Mouse (Mus musculus) adrenal gland, adult 8-10 months (tissue): ENCODE measurements around the gene Ppef2. TPM values are rescaled to one million over a fixed set of nuclear protein-coding genes. Genes with fewer than 3 reads are reported as not detected.

ENCODE experiments used
- DNase-seq: peaks from one replicate; pipeline ENCODE4 v3.0.0; 2022
- total RNA-seq, 4 experiments: library from RNA; stranded (reverse); gene quantifications; 2 replicates each; pipeline ENCODE4 v1.2.4; 2022

The Ppef2 gene
- total RNA-seq, 4 experiments from 2014 or later, result 0.31 to 0.55 TPM; not detected in 2

GRCm38 (mm10) chr5:92183071-92183830 is 72.8 kb downstream of the Ppef2 start:
- no peak for DNase-seq

Other genes starting within 250 kb of the Ppef2 start
- 10 to 100 TPM in 1 of 4 experiments, 1 to 10 TPM in 3; 7.3 to 11.3 (median 8.0) TPM for gene Cdkl2, start 212.4 kb downstream of the Ppef2 start, total RNA-seq
- gene G3bp2, start 172.6 kb downstream of the Ppef2 start, total RNA-seq, result 100 to 1,000 TPM; 152 to 167 (median 162) TPM
- gene Uso1, start 118.3 kb downstream of the Ppef2 start, total RNA-seq, result 100 to 1,000 TPM in 1 of 4 experiments, 10 to 100 TPM in 3; 84.5 to 114 (median 92.1) TPM
- gene U90926, start 40.9 kb downstream of the Ppef2 start, total RNA-seq, result not detected
- 10 to 100 TPM; 22.5 to 30.9 (median 26.2) TPM for gene Naaa, start 21.9 kb upstream of the Ppef2 start, total RNA-seq
- gene Sdad1, start 54.2 kb upstream of the Ppef2 start, total RNA-seq, result 10 to 100 TPM; 28.0 to 45.8 (median 35.1) TPM
- gene Cxcl9, start 71.8 kb upstream of the Ppef2 start, total RNA-seq, result 1 to 10 TPM in 2 of 4 experiments, under 1 TPM in 2; 0.65 to 6.8 (median 1.1) TPM
- gene Art3, start 75.5 kb upstream of the Ppef2 start, total RNA-seq, result 10 to 100 TPM; 38.9 to 87.1 (median 64.7) TPM
- 1 to 10 TPM in 2 of 4 experiments, under 1 TPM in 2; 0.35 to 2.1 (median 1.1) TPM for gene Cxcl10, start 92.6 kb upstream of the Ppef2 start, total RNA-seq
- gene Nup54, start 178.9 kb upstream of the Ppef2 start, total RNA-seq, result 10 to 100 TPM; 23.5 to 36.6 (median 26.6) TPM